Mouse (Mus musculus) testis, postnatal 14 days (tissue): ENCODE results near the gene Gls.
A peak's percentile ranks its signal among the peaks of the same experiment; 100 is the strongest.

Experiments
- DNase-seq: peaks from one replicate; pipeline ENCODE4 v3.0.0; 2021; ENCODE audit warnings: low spot score

Gls gene

DNA sequence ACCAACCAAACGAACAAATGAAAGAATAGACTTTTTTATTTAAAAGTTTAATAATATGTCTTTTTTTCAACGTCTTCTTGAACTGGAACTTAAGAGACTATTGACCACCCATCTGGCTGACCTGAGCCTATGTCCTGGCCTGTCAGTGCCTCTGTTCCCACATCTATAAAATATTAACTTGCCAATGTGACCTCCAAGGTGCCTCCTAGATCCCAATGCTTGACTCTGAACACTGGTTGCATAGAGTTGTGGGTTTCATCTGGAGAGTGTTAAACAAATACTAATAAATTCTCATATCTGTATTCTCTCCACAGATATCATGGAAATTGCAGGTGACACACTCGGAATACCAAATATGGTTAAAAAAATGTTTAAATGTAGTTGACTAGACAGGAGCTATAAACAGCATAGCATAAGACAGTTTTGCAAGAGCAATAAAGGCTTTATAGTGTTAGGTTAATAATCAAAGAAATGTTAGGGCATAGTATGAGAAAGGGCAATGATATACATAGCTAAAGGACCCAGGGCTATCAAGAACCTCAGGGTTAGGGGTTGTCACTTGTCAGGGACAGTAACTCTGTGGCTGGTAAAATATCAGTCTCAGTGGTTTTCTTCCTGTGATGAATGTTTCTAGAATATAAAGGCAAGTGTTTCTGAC is 16.0 kb upstream of the Gls start:
- no peak for DNase-seq

DNA sequence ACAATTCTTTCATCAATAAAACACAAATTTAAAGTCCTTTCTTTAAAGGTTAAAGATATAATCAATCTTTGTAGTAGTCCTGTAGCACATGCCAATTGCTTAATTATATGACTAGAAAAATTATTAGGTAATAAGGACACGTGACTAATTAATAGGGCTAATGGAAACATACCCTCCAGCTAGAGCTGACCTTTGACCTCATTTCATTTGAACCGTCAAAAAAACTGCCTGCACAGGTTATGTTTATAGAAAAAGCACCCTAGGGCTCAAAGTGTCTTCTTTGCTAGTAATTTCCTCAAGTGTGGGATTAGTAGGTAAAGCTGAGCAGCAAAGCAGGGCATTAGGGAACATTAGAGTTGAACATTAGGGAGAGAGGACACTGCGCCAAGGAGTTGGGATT is 9.2 kb upstream of the Gls start:
- no peak for DNase-seq

GRCm38 (mm10) chr1:52232766-52233140 is 279 bp downstream of the Gls start:
- DNase-seq, result no peak

- DNase-seq, result peak; percentile 77
Measured at GRCm38 (mm10) chr1:52231939-52232765, 880 bp downstream of the Gls start.

DNA sequence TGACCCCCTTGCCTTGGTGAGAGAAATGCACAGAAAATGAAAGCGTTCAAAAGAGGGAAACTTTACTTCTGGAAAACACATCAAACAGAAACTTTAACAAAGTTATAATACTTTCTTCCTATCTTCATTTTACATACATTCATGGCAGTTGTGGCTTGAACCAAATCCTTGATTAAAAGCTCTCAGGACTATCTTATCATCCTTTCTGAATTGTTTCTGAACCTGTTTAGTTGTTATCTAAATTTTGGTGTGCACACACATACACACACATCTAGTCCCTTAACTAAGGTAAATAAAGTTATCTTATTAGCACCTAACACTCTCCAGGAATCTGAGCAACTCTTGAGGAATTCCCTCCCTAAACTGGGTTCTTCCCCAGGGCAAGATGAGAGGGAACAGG is 2.6 kb downstream of the Gls start:
- no peak for DNase-seq

DNA sequence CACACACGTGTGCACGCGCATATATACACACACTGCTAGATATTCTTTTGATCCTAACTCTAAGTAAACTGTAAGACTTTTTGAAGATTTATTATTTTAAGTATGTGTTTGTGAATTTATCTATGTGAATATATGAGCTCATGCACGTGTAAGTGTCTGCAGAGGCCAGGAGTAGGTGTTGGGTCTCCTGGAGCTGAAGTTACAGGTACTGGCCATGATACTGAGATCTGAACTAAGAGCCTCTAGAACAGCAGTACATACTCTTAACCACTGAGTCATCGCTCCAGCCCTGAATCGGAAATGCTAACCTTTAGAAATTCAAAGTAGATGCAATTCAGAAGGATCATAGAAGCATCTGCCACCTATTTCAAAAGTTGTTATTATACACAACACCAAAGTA is 4.9 kb downstream of the Gls start:
- no peak for DNase-seq

DNA sequence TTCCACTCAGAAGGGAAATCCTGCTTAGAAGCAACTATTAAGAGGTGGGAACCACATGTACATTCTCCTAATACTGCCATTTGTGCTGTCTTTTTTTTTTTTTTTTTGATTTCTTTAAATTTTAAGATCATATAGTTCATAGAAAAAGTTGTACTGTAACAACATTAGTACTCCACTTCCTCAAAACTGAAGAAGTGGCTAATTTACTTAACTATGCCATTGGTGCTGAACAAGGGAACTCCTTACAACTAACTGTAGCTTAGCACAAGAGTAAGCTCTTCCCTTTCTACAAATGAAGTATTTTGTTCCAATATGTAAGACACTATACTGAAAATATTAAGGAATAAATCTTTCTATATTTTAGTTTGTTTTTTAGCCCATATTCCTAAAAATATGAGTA is 6.6 kb downstream of the Gls start:
- no peak for DNase-seq

DNA sequence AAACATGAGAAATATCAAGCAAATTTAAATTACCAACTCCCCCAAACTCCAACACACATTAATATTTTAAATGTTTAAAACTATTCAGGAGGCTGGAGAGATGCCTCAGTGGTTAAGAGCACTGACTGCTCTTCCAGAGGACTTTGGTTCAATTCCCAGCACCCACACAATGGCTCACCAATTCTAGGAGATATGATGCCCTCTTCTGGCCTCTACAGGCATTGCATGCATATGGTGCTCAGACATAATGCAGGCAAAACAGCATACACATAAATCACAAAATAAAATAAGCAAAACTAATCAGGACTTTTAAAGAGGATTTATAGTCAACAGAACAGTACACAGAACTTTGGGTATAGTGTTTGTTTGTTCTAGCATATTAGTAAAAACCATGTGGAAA is 16.3 kb downstream of the Gls start:
- DNase-seq, result no peak

DNA sequence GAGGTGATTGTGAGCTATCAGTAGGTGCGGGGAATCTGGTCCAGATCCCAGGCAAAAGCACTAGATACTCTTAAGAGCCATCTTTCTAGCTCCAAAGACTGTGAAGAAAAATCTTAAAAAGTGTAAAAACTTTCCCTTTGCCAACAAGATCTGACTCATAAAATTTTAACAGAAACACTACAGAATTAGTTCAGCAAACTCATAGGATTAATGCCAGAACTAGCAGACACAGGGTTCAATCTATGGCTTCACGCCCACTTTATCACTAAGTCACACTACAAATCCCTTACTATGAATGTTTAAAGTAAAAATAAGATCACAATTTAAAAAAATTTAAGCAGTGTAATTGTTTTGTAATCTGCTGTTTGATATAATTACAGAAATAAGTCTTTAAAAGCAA is 50.0 kb downstream of the Gls start:
- DNase-seq, result no peak

GRCm38 (mm10) chr1:52181994-52182393 is 51.0 kb downstream of the Gls start:
- no peak for DNase-seq

GRCm38 (mm10) chr1:52179939-52180568 is 53.0 kb downstream of the Gls start:
- DNase-seq, result no peak

DNA sequence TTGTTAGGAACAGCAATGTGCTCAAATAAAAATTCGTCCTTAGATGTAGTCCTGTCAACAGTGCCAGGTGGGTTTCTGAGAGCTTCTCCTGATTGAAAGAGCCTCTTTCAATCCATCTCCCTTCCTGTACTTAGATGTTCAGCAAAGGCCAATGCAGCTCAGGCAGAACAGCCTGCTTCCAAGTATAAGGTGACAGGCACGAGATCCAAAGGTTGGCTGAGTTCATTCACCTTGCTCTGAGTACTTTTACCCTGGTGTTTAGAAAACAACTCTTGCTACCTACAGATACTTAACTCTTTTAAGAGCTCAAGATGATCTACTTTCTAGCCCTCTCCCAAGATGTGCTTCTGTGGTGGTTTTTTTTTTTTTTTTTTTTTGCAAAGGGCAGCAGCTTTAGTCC is 56.0 kb downstream of the Gls start:
- no peak for DNase-seq

- DNase-seq, result no peak
Measured at GRCm38 (mm10) chr1:52175983-52176382, 57.0 kb downstream of the Gls start.

GRCm38 (mm10) chr1:52175321-52175720 is 57.7 kb downstream of the Gls start:
- no peak for DNase-seq

GRCm38 (mm10) chr1:52171271-52171670 is 61.8 kb downstream of the Gls start:
- no peak for DNase-seq

- no peak for DNase-seq
Measured at GRCm38 (mm10) chr1:52170747-52171146, 62.3 kb downstream of the Gls start.

DNA sequence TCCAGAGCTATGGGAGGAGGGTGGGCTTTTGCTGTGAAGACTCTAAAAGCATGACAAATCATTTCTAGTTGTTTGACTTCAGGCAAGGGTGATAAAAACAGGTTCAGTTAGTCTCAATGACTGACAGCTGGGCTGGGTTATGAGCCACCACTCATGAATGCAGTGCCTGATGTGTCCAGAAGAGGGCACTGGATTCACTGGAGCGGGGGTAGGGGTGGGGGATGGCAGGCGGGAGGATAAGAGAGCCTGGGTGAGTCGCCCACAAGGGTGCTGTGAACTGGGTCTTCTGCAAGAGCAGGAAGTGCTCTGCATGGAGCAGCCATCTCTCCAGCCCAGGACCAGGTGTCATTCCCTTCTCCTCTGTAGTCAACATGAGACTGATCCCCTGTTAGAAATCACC is 63.0 kb downstream of the Gls start:
- DNase-seq, result no peak

- DNase-seq, result no peak
Measured at GRCm38 (mm10) chr1:52166652-52167220, 66.3 kb downstream of the Gls start.

GRCm38 (mm10) chr1:52163707-52164457 is 69.2 kb downstream of the Gls start:
- no peak for DNase-seq

DNA sequence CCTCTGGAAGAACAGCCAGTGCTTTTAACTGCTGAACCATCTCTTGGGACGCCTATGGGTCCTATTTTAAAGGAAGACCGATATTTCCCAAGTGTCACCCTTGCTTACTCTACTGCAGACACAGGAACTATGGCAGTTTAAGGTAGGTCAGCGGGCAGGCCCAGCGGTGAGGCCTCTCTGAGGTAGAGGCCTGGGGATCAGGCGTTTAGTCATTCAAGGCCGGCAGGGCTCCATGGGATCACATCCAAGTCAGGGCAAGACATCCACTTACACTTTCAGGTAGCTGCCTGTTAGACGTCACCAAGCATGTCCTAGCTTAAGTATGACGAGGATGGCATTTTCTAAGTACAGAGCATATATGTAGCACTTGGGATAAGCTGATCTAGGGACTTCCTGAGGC is 71.9 kb downstream of the Gls start:
- no peak for DNase-seq

- DNase-seq, result no peak
Measured at GRCm38 (mm10) chr1:52158490-52159381, 74.3 kb downstream of the Gls start.
